Mouse (Mus musculus): ENCODE results near the gene Chek2.

GRCm38 (mm10) chr5:110807453-110807852 lies 32.3 kb upstream of the Chek2 start:
- TF ChIP-seq CTCF (IDR thresholded peaks at IDR 0.05), result no peak
- no peak for TF ChIP-seq POLR2A (IDR thresholded peaks at IDR 0.05; ENCODE audit: insufficient read depth, low read depth, low read length)
